Mouse (Mus musculus) G1E (cell line): ENCODE data around the gene Lexm.

Experiments
- CTCF ChIP-seq: IDR thresholded peaks from 2 replicates; pipeline ENCODE4 v1.5.1; 2012; ENCODE audit warnings: low read depth, low read length, inconsistent platforms, mixed read lengths
- GATA1 ChIP-seq: IDR thresholded peaks from 2 replicates; pipeline ENCODE4 v1.6.1; 2012; ENCODE audit warnings: borderline replicate concordance, low read length, inconsistent platforms, mixed read lengths
- POLR2AphosphoS5 ChIP-seq: IDR thresholded peaks from 2 replicates; pipeline ENCODE4 v1.6.1; 2012; ENCODE audit warnings: low read depth, low read length, inconsistent platforms; ENCODE audit not compliant: insufficient replicate concordance

DNA sequence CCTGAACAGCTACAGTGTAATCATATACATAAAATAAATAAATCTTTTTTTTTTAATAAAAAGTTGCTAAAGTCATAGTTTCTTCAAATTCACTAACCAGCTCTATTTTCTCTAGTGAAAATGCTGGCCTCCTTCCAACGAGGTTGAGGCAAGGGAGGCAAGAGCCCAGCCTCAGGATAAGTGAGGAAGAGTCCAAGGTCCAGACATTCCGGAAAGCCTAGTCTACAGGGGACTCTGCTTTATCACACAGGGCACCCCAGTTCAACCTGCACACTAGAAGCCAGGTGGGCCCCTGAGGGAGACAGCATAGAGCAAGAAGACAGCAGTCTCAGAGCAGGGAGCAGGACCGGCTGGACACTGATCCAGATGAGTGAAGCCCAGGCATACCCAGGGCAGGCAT lies 4.4 kb upstream of the Lexm start:
- TF ChIP-seq CTCF (no peak), GATA1 (no peak), POLR2AphosphoS5 (no peak)
